Comparison of ENCODE assay signal across 10 mouse cellular contexts in genomic region chr3:128471111-128471510, GRCm38 (mm10).
A peak's percentile ranks its signal among the peaks of the same experiment; 100 is the strongest.
DNase-seq lines count a peak whose midpoint lies in the region; ATAC-seq lines count a peak whose summit lies in the region.
"Had no signal": no experiment of that assay in that cellular context is flagged by ENCODE, and none has a peak within 500 bp of the region (broad histone marks: within the 10 kb centered on the region; RNA-seq: fewer than 3 reads in every experiment).

No protein-coding gene starts in this region.

- no peaks in the 10 kb centered on the region for H3K4me1 ChIP-seq in kidney, embryonic 14.5 days (ENCODE audit: control insufficient read depth, insufficient read depth, low read length)
- H3K4me1 ChIP-seq: neural tube, embryonic 12.5 days had no signal

- H3K9ac ChIP-seq in kidney, embryonic 14.5 days (ENCODE audit: low read depth, low read length): no peak overlapping the region
- H3K9ac ChIP-seq: neural tube, embryonic 12.5 days had no signal

- 45% methylated on average over 3 of the region's 3 CpGs for WGBS in kidney, embryonic 14.5 days

- ATAC-seq in kidney, embryonic 14.5 days (ENCODE audit: low FRiP score, low TSS enrichment): no peak

- H3K4me2 ChIP-seq in kidney, embryonic 14.5 days (replicated peaks; ENCODE audit: low read depth, low read length): no peak overlapping the region
- H3K4me2 ChIP-seq: neural tube, embryonic 12.5 days had no signal

- no peaks in the 10 kb centered on the region for H3K27me3 ChIP-seq in kidney, embryonic 14.5 days (ENCODE audit: control insufficient read depth, insufficient read depth, low read length)
- H3K27me3 ChIP-seq: neural tube, embryonic 12.5 days had no signal

- peak; percentile 35 to 51 for DNase-seq in cerebellum, postnatal 14 days
- DNase-seq in cerebellum, adult 11-12 months: no peak
- DNase-seq in kidney, postnatal 4 days: peak; percentile 12 to 27
- peak; percentile 16 for DNase-seq in ZHBTc4 (ENCODE audit: low read depth, low spot score)
- DNase-seq in lung, postnatal 14 days: peak; percentile 16
- no peak for DNase-seq in spleen, adult 12 weeks (ENCODE audit: low spot score)
- DNase-seq in left cerebral cortex, adult 11 months (ENCODE audit: low spot score): no peak

- H3K36me3 ChIP-seq in kidney, embryonic 14.5 days (ENCODE audit: control insufficient read depth, insufficient read depth, low read length): no peaks in the 10 kb centered on the region
- H3K36me3 ChIP-seq: neural tube, embryonic 12.5 days had no signal

- H3K27ac ChIP-seq in kidney, embryonic 14.5 days (ENCODE audit: low read depth, low read length): no peak overlapping the region
- H3K27ac ChIP-seq: neural tube, embryonic 12.5 days had no signal

- H3K4me3 ChIP-seq in kidney, embryonic 14.5 days (ENCODE audit: low read length): no peak overlapping the region
- H3K4me3 ChIP-seq: erythroblast, embryonic 14.5 days; neural tube, embryonic 12.5 days had no signal

- no peaks in the 10 kb centered on the region for H3K9me3 ChIP-seq in kidney, embryonic 14.5 days (ENCODE audit: control insufficient read depth, low read length)
- H3K9me3 ChIP-seq: neural tube, embryonic 12.5 days had no signal

Comparison
In these comparisons a context has a peak if more than half of its experiments do, and no peak if none do; other contexts are left out.
1. DNase-seq: peak in cerebellum, postnatal 14 days (2 of 2), kidney, postnatal 4 days (2 of 2), ZHBTc4 (single experiment) and lung, postnatal 14 days (single experiment); none in cerebellum, adult 11-12 months (single experiment), spleen, adult 12 weeks (single experiment) and left cerebral cortex, adult 11 months (single experiment).